Mouse (Mus musculus) thymus, postnatal 36 days (tissue): ENCODE results near the gene Hecw2.

Source experiments
- DNase-seq, 2 experiments: peaks; one replicate each; pipeline ENCODE4 v3.0.0; 2022; ENCODE audit warnings: mixed read lengths in 2 of 2

Hecw2 gene

GRCm38 (mm10) chr1:53977806-53978513 lies 217.0 kb downstream of the Hecw2 start:
- DNase-seq = no peak

GRCm38 (mm10) chr1:53976721-53977120 lies 218.2 kb downstream of the Hecw2 start:
- no peak for DNase-seq

- DNase-seq = no peak
Measured at GRCm38 (mm10) chr1:53976100-53976499, 218.9 kb downstream of the Hecw2 start.

- no peak for DNase-seq
Measured at GRCm38 (mm10) chr1:53974941-53975340, 220.0 kb downstream of the Hecw2 start.

- no peak for DNase-seq
Measured at GRCm38 (mm10) chr1:53970326-53970977, 224.5 kb downstream of the Hecw2 start.

- DNase-seq = no peak
Measured at GRCm38 (mm10) chr1:53952395-53952794, 242.6 kb downstream of the Hecw2 start.

- no peak for DNase-seq
Measured at GRCm38 (mm10) chr1:53945815-53946214, 249.2 kb downstream of the Hecw2 start.

GRCm38 (mm10) chr1:53942468-53942867 lies 252.5 kb downstream of the Hecw2 start:
- DNase-seq = no peak

- no peak for DNase-seq
Measured at GRCm38 (mm10) chr1:53941528-53941927, 253.4 kb downstream of the Hecw2 start.

GRCm38 (mm10) chr1:53940268-53941017 lies 254.5 kb downstream of the Hecw2 start:
- no peak for DNase-seq

GRCm38 (mm10) chr1:53939291-53939690 lies 255.7 kb downstream of the Hecw2 start:
- DNase-seq = no peak

- no peak for DNase-seq
Measured at GRCm38 (mm10) chr1:53933308-53933707, 261.7 kb downstream of the Hecw2 start.

GRCm38 (mm10) chr1:53931314-53931713 lies 263.7 kb downstream of the Hecw2 start:
- DNase-seq = no peak

- peak; percentile 30 to 42 for DNase-seq
Measured at GRCm38 (mm10) chr1:53927605-53928004, 267.4 kb downstream of the Hecw2 start.

GRCm38 (mm10) chr1:53925149-53925901 lies 269.6 kb downstream of the Hecw2 start:
- no peak for DNase-seq

GRCm38 (mm10) chr1:53911848-53912247 lies 283.1 kb downstream of the Hecw2 start:
- no peak for DNase-seq

GRCm38 (mm10) chr1:53910251-53910650 lies 284.7 kb downstream of the Hecw2 start:
- DNase-seq = no peak

GRCm38 (mm10) chr1:53909118-53909517 lies 285.9 kb downstream of the Hecw2 start:
- DNase-seq = no peak

- peak; percentile 20 to 33 for DNase-seq
Measured at GRCm38 (mm10) chr1:53906175-53906574, 288.8 kb downstream of the Hecw2 start.

- DNase-seq = no peak
Measured at GRCm38 (mm10) chr1:53900416-53900815, 294.6 kb downstream of the Hecw2 start.

GRCm38 (mm10) chr1:53894299-53894698 lies 300.7 kb downstream of the Hecw2 start:
- no peak for DNase-seq

- no peak for DNase-seq
Measured at GRCm38 (mm10) chr1:53890380-53890779, 304.6 kb downstream of the Hecw2 start.

GRCm38 (mm10) chr1:53889806-53890205 lies 305.2 kb downstream of the Hecw2 start:
- DNase-seq = no peak
